Mouse (Mus musculus): ENCODE measurements around the gene Sdcbp2.

- no peak for TF ChIP-seq CTCF (IDR thresholded peaks at IDR 0.05; ENCODE audit: extremely low read depth, insufficient read depth, insufficient read length, insufficient replicate concordance)
- no peak for TF ChIP-seq POLR2A (IDR thresholded peaks at IDR 0.05; ENCODE audit: low read depth, low read length)
These were observed 43.3 kb upstream of the Sdcbp2 start for GRCm38 (mm10) chr2:151529169-151529568.

All from spleen, adult 2 months (tissue).